Mouse (Mus musculus) ES-E14 (cell line): ENCODE measurements around the gene Lama2.

Experiments
- CHD2 ChIP-seq: IDR thresholded peaks from 2 replicates; pipeline ENCODE4 v1.6.1; 2014; ENCODE audit warnings: mild to moderate bottlenecking, low read depth, low read length, inconsistent platforms
- HCFC1 ChIP-seq: IDR thresholded peaks from 2 replicates; pipeline ENCODE4 v1.6.1; 2012; ENCODE audit warnings: low read length, inconsistent platforms, borderline replicate concordance; ENCODE audit not compliant: insufficient read depth
- MAFK ChIP-seq: IDR thresholded peaks from 2 replicates; pipeline ENCODE4 v1.6.1; 2014; ENCODE audit warnings: mild to moderate bottlenecking, low read depth, low read length, inconsistent platforms; ENCODE audit not compliant: insufficient read depth
- ZC3H11A ChIP-seq: IDR thresholded peaks from 2 replicates; pipeline ENCODE4 v1.6.1; 2012; ENCODE audit warnings: low read depth, mild to moderate bottlenecking, inconsistent platforms, low read length, borderline replicate concordance
- ZNF384 ChIP-seq: IDR thresholded peaks from 2 replicates; pipeline ENCODE4 v1.6.1; 2012; ENCODE audit warnings: low read depth, low read length, inconsistent platforms

GRCm38 (mm10) chr10:27068794-27069435, 550.6 kb downstream of the Lama2 start:
- TF ChIP-seq HCFC1, result no peak
- TF ChIP-seq MAFK, result no peak
- no peak for TF ChIP-seq ZNF384
- no peak for TF ChIP-seq CHD2
- TF ChIP-seq ZC3H11A, result no peak
